Mouse (Mus musculus): Measurements from ENCODE around the gene Syt17.
"Not testable (repeated sequence)": the region's sequence is repeated elsewhere in the genome, so short reads cannot be mapped to it uniquely, and the experiment has no call there.

Syt17 gene

GRCm38 (mm10) chr7:118380056-118380455 lies 68.0 kb downstream of the Syt17 start:
- DNase-seq (ENCODE audit: low read depth, low spot score) = peak; percentile 90

DNA sequence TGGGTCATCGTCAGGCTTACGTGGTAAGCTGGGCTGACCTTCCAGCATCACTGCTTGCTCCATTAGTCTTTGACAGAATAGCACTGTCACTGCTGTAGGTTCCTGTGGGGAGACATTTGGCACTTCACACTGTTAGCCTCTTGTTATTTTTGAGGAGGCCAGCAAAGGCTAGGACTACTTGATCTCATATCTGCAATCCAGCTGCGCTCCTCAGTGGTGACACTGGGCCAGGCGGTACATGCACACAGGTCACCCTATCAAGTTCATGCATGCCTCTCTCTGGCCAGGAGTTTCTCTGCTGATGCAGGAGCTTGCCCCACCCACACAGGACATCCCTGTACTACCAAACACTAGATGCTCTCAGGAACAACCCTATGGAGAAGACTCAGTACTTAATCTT lies 71.4 kb downstream of the Syt17 start:
- DNase-seq (ENCODE audit: low read depth, low spot score) = no peak

DNA sequence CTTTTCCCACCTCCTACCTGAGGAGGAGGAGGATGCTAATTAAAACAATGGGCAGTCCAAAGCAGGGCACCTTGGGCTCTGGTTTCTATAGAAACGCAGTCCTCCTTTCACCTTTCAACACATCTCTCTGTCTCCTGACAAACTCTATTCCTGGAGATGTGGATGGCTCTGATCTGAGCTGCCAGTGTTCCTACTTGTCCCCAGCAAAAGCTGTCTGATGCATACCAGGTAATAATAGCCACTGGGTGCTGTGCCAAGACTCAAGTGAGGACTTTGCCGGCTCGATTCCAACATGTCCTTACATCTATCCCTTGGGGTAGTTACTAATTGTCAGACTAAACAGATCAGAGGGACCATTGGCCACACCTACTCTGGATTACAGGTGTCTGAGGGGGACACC lies 72.7 kb downstream of the Syt17 start:
- DNase-seq (ENCODE audit: low read depth, low spot score) = no peak

GRCm38 (mm10) chr7:118371361-118371760 lies 76.7 kb downstream of the Syt17 start:
- no peak for DNase-seq (ENCODE audit: low read depth, low spot score)

- no peak for DNase-seq (ENCODE audit: low read depth, low spot score)
Measured at GRCm38 (mm10) chr7:118369705-118370104, 78.3 kb downstream of the Syt17 start.

DNA sequence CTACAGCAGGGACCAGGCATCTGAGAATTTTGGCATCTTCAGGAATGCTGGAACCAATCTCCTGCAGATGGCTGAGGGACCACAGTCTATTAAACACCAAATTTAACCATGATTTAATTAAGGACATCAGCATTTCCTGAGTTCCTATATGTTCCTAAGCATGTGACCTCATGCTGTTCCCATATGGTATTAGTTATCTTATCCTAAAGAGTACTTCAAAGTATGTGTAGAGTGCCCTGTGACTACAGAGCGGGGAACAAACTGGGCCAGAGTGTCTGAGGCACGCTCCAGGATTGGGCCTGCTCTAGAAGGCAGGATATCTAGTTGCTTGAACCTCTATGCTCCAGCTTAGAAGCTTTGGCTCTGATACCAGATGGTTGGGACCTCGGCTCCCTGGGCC lies 82.1 kb downstream of the Syt17 start:
- DNase-seq (ENCODE audit: low read depth, low spot score) = no peak

GRCm38 (mm10) chr7:118365251-118365650 lies 82.8 kb downstream of the Syt17 start:
- no peak for DNase-seq (ENCODE audit: low read depth, low spot score)

DNA sequence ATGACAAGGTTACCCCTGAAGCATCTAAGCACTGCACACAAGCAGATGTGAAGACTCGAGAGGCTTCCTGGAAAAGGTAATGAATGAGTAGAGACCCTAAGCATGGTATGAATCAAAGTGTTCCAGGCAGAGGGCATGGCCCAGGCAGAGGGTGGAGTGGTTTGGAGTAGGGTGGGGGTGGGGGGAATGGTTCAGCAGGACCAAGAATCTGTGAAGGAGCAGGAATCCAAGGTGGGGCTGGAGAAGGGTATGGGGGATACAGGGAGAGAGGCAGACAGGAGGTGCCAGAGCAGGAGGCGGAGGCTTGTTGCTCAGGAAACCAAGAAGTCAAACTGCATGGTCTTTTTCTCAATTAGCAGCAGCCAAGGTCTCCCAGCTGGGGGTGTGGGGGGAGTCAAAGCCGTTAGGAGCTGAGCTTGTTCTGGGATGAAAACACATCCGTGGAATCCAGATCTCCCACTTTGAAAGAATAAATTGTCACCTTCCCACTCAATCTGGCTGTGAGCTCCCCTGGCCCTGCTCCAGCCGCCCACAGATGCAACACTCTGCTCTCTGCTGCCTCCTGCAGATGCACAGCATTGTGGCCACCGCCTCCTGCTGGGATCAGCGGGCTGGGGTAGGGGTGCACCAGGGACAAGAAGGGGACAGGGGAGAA lies 83.5 kb downstream of the Syt17 start:
- DNase-seq (ENCODE audit: low read depth, low spot score) = no peak

DNA sequence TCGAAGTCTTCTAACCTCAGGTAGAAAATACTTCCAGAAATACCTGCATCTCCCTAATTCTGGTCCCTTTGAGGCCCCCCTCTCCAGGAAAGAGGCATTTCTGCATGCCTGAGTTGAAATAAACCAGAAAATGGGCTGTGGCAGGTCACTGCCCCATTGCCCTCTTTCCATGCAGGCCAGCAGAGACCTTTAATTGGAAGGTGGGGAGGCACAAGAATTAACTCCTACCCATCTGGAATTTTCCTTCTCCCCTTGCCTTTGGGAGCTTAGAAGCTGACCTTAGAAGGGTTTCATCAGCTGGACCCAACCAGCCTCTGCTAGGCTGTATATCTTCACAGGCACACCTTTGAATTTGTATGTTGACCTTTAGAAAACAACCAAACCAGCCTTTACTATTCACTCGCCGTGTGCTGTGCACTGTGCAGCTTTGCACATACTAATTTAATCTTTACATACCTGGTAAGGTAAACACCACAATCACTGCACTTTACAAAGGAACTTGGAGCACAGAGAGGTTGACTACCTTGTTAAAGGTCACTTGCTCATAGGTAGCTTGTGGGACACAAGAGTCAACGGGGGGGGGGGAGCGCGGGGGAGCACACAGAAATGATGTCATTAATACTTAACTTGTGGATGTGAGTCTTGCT lies 84.3 kb downstream of the Syt17 start:
- no peak for DNase-seq (ENCODE audit: low read depth, low spot score)

- DNase-seq (ENCODE audit: low read depth, low spot score) = no peak
Measured at GRCm38 (mm10) chr7:118362931-118363330, 85.1 kb downstream of the Syt17 start.

GRCm38 (mm10) chr7:118362258-118362657 lies 85.8 kb downstream of the Syt17 start:
- no peak for DNase-seq (ENCODE audit: low read depth, low spot score)

GRCm38 (mm10) chr7:118358977-118359376 lies 89.0 kb downstream of the Syt17 start:
- DNase-seq (ENCODE audit: low read depth, low spot score) = no peak

- not testable (repeated sequence) for DNase-seq (ENCODE audit: low read depth, low spot score)
Measured at GRCm38 (mm10) chr7:118356410-118357005, 91.5 kb downstream of the Syt17 start.

DNA sequence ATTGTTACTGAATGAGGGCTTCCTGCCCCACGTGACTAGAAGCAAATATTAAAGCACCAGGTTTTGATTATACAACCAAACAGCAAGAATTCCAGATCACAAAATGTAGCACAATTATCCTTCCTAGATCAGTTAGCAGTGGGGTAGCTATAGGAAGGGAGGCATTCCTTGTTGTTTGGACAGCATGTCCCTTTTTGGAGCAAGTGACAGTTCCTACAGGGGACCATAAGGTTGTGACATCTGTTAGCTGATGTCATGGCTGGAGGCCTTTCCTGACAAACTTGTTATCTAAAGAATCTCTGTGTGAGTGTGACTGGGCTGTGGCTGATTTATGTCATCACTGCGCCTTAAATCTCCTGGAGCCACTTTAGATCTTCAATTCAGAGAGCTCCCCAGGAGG lies 97.2 kb downstream of the Syt17 start:
- no peak for DNase-seq (ENCODE audit: low read depth, low spot score)

DNA sequence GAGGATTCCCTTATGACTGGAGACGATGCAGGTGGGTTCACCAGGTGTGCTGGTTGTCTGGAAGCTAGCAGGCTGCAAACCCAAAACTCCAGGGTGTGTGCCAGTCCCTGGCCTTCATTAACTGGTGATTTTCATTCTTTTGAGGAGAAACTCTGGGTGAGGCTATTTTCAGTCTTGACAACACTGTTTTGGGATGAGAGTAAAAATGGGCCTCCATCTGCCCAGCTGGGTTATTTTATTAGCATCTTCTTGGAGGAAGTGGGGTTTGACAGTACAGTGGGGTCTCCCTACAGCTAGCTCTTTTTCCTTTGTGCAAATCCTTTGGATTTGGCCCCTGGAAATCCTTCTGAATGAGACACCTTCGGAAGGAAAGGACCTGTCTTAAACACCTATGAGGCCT lies 101.1 kb downstream of the Syt17 start:
- no peak for DNase-seq (ENCODE audit: low read depth, low spot score)

GRCm38 (mm10) chr7:118346432-118346831 lies 101.6 kb downstream of the Syt17 start:
- peak; percentile 86 for DNase-seq (ENCODE audit: low read depth, low spot score)

GRCm38 (mm10) chr7:118345396-118345795 lies 102.6 kb downstream of the Syt17 start:
- peak; percentile 16 for DNase-seq (ENCODE audit: low read depth, low spot score)

- no peak for DNase-seq (ENCODE audit: low read depth, low spot score)
Measured at GRCm38 (mm10) chr7:118344701-118345100, 103.3 kb downstream of the Syt17 start.
